Mouse (Mus musculus) c-Kit-positive CD71-negative TER-119-negative erythroid progenitor cells, embryonic 14.5 days (primary cell): ENCODE measurements around the gene Hacd2.

ENCODE experiments used
- DNase-seq: peaks from one replicate; pipeline ENCODE4 v3.0.0-alpha.2; 2013; ENCODE audit warnings: low read depth

The Hacd2 gene

GRCm38 (mm10) chr16:35022242-35023137 is at the start of gene Hacd2:
Gene Hacd2 (plus strand): TSS chr16:35022428.
- DNase-seq = peak; percentile 83

- no peak for DNase-seq
Measured at GRCm38 (mm10) chr16:34972471-34972870, 49.8 kb upstream of the Hacd2 start.

- no peak for DNase-seq
Measured at GRCm38 (mm10) chr16:34975544-34975943, 46.7 kb upstream of the Hacd2 start.

- no peak for DNase-seq
Measured at GRCm38 (mm10) chr16:34976630-34977029, 45.6 kb upstream of the Hacd2 start.

GRCm38 (mm10) chr16:34978018-34978417 is 44.2 kb upstream of the Hacd2 start:
- no peak for DNase-seq

- no peak for DNase-seq
Measured at GRCm38 (mm10) chr16:34981009-34981408, 41.2 kb upstream of the Hacd2 start.

GRCm38 (mm10) chr16:34984203-34985030 is 37.8 kb upstream of the Hacd2 start:
- DNase-seq = no peak

- no peak for DNase-seq
Measured at GRCm38 (mm10) chr16:34985031-34985346, 37.2 kb upstream of the Hacd2 start.

GRCm38 (mm10) chr16:34986211-34986825 is 35.9 kb upstream of the Hacd2 start:
- DNase-seq = no peak

GRCm38 (mm10) chr16:34991365-34991764 is 30.9 kb upstream of the Hacd2 start:
- DNase-seq = no peak

GRCm38 (mm10) chr16:34992854-34993253 is 29.4 kb upstream of the Hacd2 start:
- no peak for DNase-seq

- DNase-seq = no peak
Measured at GRCm38 (mm10) chr16:34993694-34994330, 28.4 kb upstream of the Hacd2 start.

GRCm38 (mm10) chr16:34994641-34995141 is 27.5 kb upstream of the Hacd2 start:
- DNase-seq = no peak

- DNase-seq = no peak
Measured at GRCm38 (mm10) chr16:34996133-34996532, 26.1 kb upstream of the Hacd2 start.

GRCm38 (mm10) chr16:34997052-34997451 is 25.2 kb upstream of the Hacd2 start:
- DNase-seq = no peak

- no peak for DNase-seq
Measured at GRCm38 (mm10) chr16:34997576-34997975, 24.7 kb upstream of the Hacd2 start.

GRCm38 (mm10) chr16:34999016-34999415 is 23.2 kb upstream of the Hacd2 start:
- DNase-seq = no peak

- DNase-seq = no peak
Measured at GRCm38 (mm10) chr16:34999986-35000385, 22.2 kb upstream of the Hacd2 start.

GRCm38 (mm10) chr16:35000923-35001560 is 21.2 kb upstream of the Hacd2 start:
- DNase-seq = no peak

- DNase-seq = no peak
Measured at GRCm38 (mm10) chr16:35004356-35004755, 17.9 kb upstream of the Hacd2 start.

- DNase-seq = no peak
Measured at GRCm38 (mm10) chr16:35004756-35005155, 17.5 kb upstream of the Hacd2 start.
